Mouse (Mus musculus) CH12.LX (cell line): ENCODE results near the gene Rpl9. TPM values are rescaled to one million over a fixed set of nuclear protein-coding genes. Genes with fewer than 3 reads are reported as not detected.

Source experiments
- DNase-seq: peaks from one replicate; pipeline ENCODE4 v3.0.0-alpha.2; 2013; ENCODE audit errors: extremely low read depth
- H3K27ac ChIP-seq: 2 replicates; pipeline ENCODE4 v1.5.1; 2012; ENCODE audit warnings: low read depth, mild to moderate bottlenecking, control low read depth, moderate library complexity; ENCODE audit not compliant: insufficient read depth
- H3K27me3 ChIP-seq: replicated peaks from 2 replicates; pipeline ENCODE3; 2012; ENCODE audit warnings: inconsistent platforms
- H3K36me3 ChIP-seq, 2 experiments: replicated peaks in 1 of 2; 2 replicates each; pipeline versions ENCODE3 to v1.6.1; 2012; ENCODE audit warnings: inconsistent platforms in 1 of 2, low read length in 1 of 2, mild to moderate bottlenecking in 1 of 2, mixed read lengths in 1 of 2, moderate library complexity in 1 of 2; ENCODE audit not compliant: control insufficient read depth in 1 of 2, insufficient read depth in 1 of 2
- H3K4me1 ChIP-seq, 2 experiments: 2 replicates each; pipeline ENCODE4 v1.6.1; 2012; ENCODE audit warnings: inconsistent platforms in 1 of 2, moderate library complexity in 1 of 2; ENCODE audit not compliant: insufficient read depth in 2 of 2, control insufficient read depth in 1 of 2
- H3K4me2 ChIP-seq: 2 replicates; pipeline ENCODE4 v1.6.1; 2012; ENCODE audit warnings: low read depth, mild to moderate bottlenecking, control low read depth; ENCODE audit not compliant: poor library complexity, insufficient read depth, severe bottlenecking
- H3K4me3 ChIP-seq, 3 experiments: fragments of 150-350 bp in 1 of 3; sonication (generic) in 1 of 3; replicated peaks in 1 of 3; 2 replicates each; pipeline versions ENCODE3 to v1.5.1; 2011 to 2012; ENCODE audit warnings: low read depth in 2 of 3, low read length in 2 of 3, mild to moderate bottlenecking in 2 of 3, moderate library complexity in 2 of 3, control low read depth in 1 of 3, improper control_type of control experiment in 1 of 3, inconsistent platforms in 1 of 3, mixed read lengths in 1 of 3; ENCODE audit not compliant: poor library complexity in 1 of 3
- H3K79me2 ChIP-seq: replicated peaks from 2 replicates; pipeline ENCODE4 v1.6.1; 2012; ENCODE audit warnings: mild to moderate bottlenecking, moderate library complexity; ENCODE audit not compliant: control insufficient read depth, poor library complexity, insufficient read depth, severe bottlenecking; ENCODE audit errors: extremely low read depth
- H3K9ac ChIP-seq: 2 replicates; pipeline ENCODE4 v1.6.1; 2012; ENCODE audit warnings: low read depth, mild to moderate bottlenecking, control low read depth, moderate library complexity; ENCODE audit not compliant: insufficient read depth
- H3K9me3 ChIP-seq: replicated peaks from 2 replicates; pipeline ENCODE3; 2012; ENCODE audit warnings: low read length, inconsistent platforms, mixed read lengths
- CHD1 ChIP-seq: IDR thresholded peaks from 2 replicates; pipeline ENCODE4 v1.6.1; 2012; ENCODE audit warnings: low read depth, low read length, improper control_type of control experiment, inconsistent platforms
- ETS1 ChIP-seq: conservative IDR thresholded peaks from 2 replicates; pipeline ENCODE4 v1.6.1; 2012; ENCODE audit warnings: low read depth, mild to moderate bottlenecking, inconsistent platforms, low read length, improper control_type of control experiment, moderate library complexity
- HCFC1 ChIP-seq: IDR thresholded peaks from 2 replicates; pipeline ENCODE4 v1.6.1; 2012; ENCODE audit warnings: low read depth, mild to moderate bottlenecking, inconsistent platforms, low read length, improper control_type of control experiment
- JUN ChIP-seq: IDR thresholded peaks from 2 replicates; pipeline ENCODE4 v1.6.1; 2011; ENCODE audit warnings: low read depth, mild to moderate bottlenecking, low read length, improper control_type of control experiment, moderate library complexity; ENCODE audit not compliant: insufficient read depth
- JUND ChIP-seq: conservative IDR thresholded peaks from 2 replicates; pipeline ENCODE4 v1.6.1; 2011; ENCODE audit warnings: low read depth, low read length, improper control_type of control experiment
- KAT2A ChIP-seq: IDR thresholded peaks from 2 replicates; pipeline ENCODE4 v1.6.1; 2012; ENCODE audit warnings: low read length, improper control_type of control experiment, inconsistent platforms; ENCODE audit not compliant: insufficient replicate concordance
- MAFK ChIP-seq: IDR thresholded peaks from 2 replicates; pipeline ENCODE4 v1.6.1; 2011; ENCODE audit warnings: low read length, improper control_type of control experiment; ENCODE audit not compliant: insufficient replicate concordance
- MAX ChIP-seq: IDR thresholded peaks from 2 replicates; pipeline ENCODE4 v1.6.1; 2011; ENCODE audit warnings: low read length, improper control_type of control experiment
- MAZ ChIP-seq: IDR thresholded peaks from 2 replicates; pipeline ENCODE4 v1.6.1; 2012; ENCODE audit warnings: low read depth, mild to moderate bottlenecking, inconsistent platforms, low read length, improper control_type of control experiment, moderate library complexity
- MXI1 ChIP-seq: IDR thresholded peaks from 2 replicates; pipeline ENCODE4 v1.6.1; 2011; ENCODE audit warnings: mild to moderate bottlenecking, low read depth, low read length, improper control_type of control experiment
- NELFE ChIP-seq: IDR thresholded peaks from 2 replicates; pipeline ENCODE4 v1.6.1; 2011; ENCODE audit warnings: low read depth, low read length, improper control_type of control experiment
- POLR2A ChIP-seq: IDR thresholded peaks from 2 replicates; pipeline ENCODE4 v1.6.1; 2011; ENCODE audit warnings: low read depth, mild to moderate bottlenecking, improper control_type of control experiment, low read length
- RAD21 ChIP-seq: IDR thresholded peaks from 2 replicates; pipeline ENCODE4 v1.6.1; 2011; ENCODE audit warnings: low read depth, mild to moderate bottlenecking, low read length, improper control_type of control experiment, moderate library complexity
- RCOR1 ChIP-seq: conservative IDR thresholded peaks from 2 replicates; pipeline ENCODE4 v1.6.1; 2012; ENCODE audit warnings: low read depth, mild to moderate bottlenecking, inconsistent platforms, low read length, improper control_type of control experiment
- SIN3A ChIP-seq: IDR thresholded peaks from 2 replicates; pipeline ENCODE4 v1.6.1; 2012; ENCODE audit warnings: low read length, improper control_type of control experiment, inconsistent platforms
- TBP ChIP-seq: conservative IDR thresholded peaks from 2 replicates; pipeline ENCODE4 v1.6.1; 2011; ENCODE audit warnings: low read depth, low read length, improper control_type of control experiment
- TCF12 ChIP-seq: IDR thresholded peaks from 2 replicates; pipeline ENCODE4 v1.6.1; 2014; ENCODE audit warnings: low read depth, mild to moderate bottlenecking, inconsistent platforms, low read length, improper control_type of control experiment
- ZC3H11A ChIP-seq: IDR thresholded peaks from 2 replicates; pipeline ENCODE4 v1.6.1; 2012; ENCODE audit warnings: low read depth, mild to moderate bottlenecking, inconsistent platforms, low read length, improper control_type of control experiment
- ZMIZ1 ChIP-seq: IDR thresholded peaks from 2 replicates; pipeline ENCODE4 v1.6.1; 2012; ENCODE audit warnings: low read depth, mild to moderate bottlenecking, inconsistent platforms, low read length, improper control_type of control experiment
- dilution Hi-C: fragments of 300-500 bp; cut with MboI; formaldehyde crosslinking; loops from 2 replicates; pipeline ENCODE4 v1.14.3; 2020; ENCODE audit warnings: low sequenced_read_pairs; ENCODE audit not compliant: extremely low pct_unique_long_range_greater_than_20kb, extremely low pct_ligation_motif_present
- in situ Hi-C: fragments of 300-500 bp; cut with MboI; formaldehyde crosslinking; loops from 3 replicates; pipeline ENCODE4 v1.14.3; 2019; ENCODE audit warnings: low sequenced_read_pairs, low pct_ligation_motif_present, low pct_unique_long_range_greater_than_20kb, mixed read lengths
- polyA plus RNA-seq: library from polyadenylated mRNA; unstranded; fragments of >175 nt; gene quantifications from 2 replicates; pipeline ENCODE4 v1.2.1, GENCODE M21; 2012; ENCODE audit warnings: low read depth; ENCODE audit not compliant: insufficient read length
- total RNA-seq, 2 experiments: library from RNA; depleted of rRNA; stranded (reverse); fragments of 300-350 nt in 1 of 2; fragments of >200 nt in 1 of 2; gene quantifications; 2 replicates each; pipeline ENCODE4 v1.2.3; 2012 to 2014

Gene Rpl9
- total and polyA plus RNA-seq, 3 experiments: 1,001 to 3,671 (median 2,286) TPM

GRCm38 (mm10) chr5:65385704-65386103 is 5.5 kb downstream of the Rpl9 start:
- Histone ChIP-seq H3K27ac (no peak overlapping the region), H3K9ac (no peak overlapping the region), H3K4me3 (no peak overlapping the region), H3K4me2 (no peak overlapping the region), H3K27me3 (no peaks in the 10 kb centered on the region), H3K36me3 (peaks cover 32 to 40% of the 10 kb centered on the region in 2 experiments), H3K4me1 (peaks cover 0 to 16% of the 10 kb centered on the region in 2 experiments; a peak in 2 of 4 replicates), H3K79me2 (peaks cover 21% of the 10 kb centered on the region), H3K9me3 (no peaks in the 10 kb centered on the region)
- TF ChIP-seq MAFK (0 out of 2 replicates have a peak, but pooled peaks have one; percentile 5), ZMIZ1 (peak; percentile 36; the same call in 1 of the 2 replicates), TBP (no peak), MAX (no peak), CHD1 (no peak)
- in situ Hi-C loops: no loop called here
- no peak for DNase-seq
- dilution Hi-C loops: no loop called here

DNA sequence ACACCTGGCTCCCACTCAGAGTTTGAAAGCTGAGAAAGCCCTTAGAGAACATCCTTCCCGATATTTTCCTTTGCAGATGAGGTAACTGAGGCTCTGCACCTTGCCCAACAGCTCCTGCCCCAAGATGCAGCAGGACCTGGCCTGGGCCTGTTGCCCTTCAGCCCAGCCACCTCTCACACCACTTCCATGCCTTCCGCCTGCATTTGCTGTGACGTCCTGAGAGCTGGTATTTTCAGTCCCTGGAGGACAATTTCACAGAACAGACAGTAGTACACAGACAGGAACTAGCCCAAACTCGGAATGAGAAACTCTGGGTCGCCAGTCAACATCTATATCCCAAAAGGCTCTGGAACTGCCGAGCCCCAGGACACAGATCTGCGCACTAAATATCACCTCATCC is 16.5 kb downstream of the Rpl9 start:
- DNase-seq: no peak
- Histone ChIP-seq H3K4me3 (no peak overlapping the region), H3K27ac (no peak overlapping the region)
- TF ChIP-seq RCOR1 (no peak), MAZ (no peak), JUND (no peak), MXI1 (no peak), NELFE (no peak), SIN3A (no peak), ETS1 (no peak), ZC3H11A (no peak), POLR2A (no peak), JUN (no peak), TCF12 (no peak), RAD21 (no peak), HCFC1 (no peak), KAT2A (no peak), CHD1 (no peak)
- TF ChIP-seq, all 38 proteins: peak for 0
- H3K27me3 ChIP-seq: no peaks in the 10 kb centered on the region
- no peaks in the 10 kb centered on the region for H3K36me3 ChIP-seq
- dilution Hi-C loops (no loop called here), in situ Hi-C loops (no loop called here)
- no peak overlapping the region for H3K9ac ChIP-seq
- no peak overlapping the region for H3K4me2 ChIP-seq
- no peaks in the 10 kb centered on the region for H3K9me3 ChIP-seq
- H3K79me2 ChIP-seq: no peaks in the 10 kb centered on the region
- no peaks in the 10 kb centered on the region; a peak in 1 of 4 replicates for H3K4me1 ChIP-seq
